Mouse (Mus musculus) MEL-GATA-1-ER (cell line): ENCODE measurements around the gene Mrtfb.

Source experiments
- DNase-seq: peaks from one replicate; pipeline ENCODE4 v3.0.0-alpha.2; 2012; ENCODE audit warnings: low read depth; ENCODE audit errors: extremely low read depth

Mrtfb gene

DNA sequence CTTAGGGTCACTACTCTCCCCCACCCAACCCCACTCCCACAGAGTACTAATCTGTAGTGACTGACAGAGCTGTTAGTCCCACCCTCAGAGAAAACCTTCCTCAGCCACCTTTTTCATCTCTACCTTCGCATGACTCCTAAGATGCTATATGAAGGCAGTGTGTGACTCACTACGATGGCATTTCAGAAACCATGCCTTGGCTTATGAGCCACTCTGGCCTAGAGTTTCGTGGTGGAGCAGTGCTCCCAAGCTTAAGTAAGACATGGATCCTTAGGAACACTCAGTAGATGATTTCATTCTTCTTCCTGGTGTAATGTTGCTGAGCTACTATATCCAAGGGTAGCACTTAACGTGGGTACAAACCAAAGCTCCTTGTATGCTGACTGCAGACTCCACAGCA is 94.4 kb downstream of the Mrtfb start:
- no peak for DNase-seq

DNA sequence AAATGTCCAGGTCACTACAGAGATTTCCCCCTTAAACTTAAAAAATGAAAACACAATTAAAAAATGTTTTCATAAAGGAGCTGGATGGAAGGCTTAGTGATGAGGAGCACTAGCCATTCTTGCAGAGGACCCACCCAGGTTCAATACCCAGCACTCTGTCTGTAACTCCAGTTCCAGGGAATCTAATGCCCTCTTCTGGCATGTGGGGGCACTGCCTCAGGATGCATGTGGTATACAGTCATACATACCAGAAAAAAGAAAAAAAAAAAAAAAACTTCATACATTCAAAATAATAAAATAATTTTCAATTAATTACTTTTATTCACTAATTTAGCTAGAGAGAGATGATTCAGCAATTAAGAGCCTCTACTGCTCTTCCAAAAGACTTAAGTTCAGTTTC is 95.0 kb downstream of the Mrtfb start:
- DNase-seq = no peak

DNA sequence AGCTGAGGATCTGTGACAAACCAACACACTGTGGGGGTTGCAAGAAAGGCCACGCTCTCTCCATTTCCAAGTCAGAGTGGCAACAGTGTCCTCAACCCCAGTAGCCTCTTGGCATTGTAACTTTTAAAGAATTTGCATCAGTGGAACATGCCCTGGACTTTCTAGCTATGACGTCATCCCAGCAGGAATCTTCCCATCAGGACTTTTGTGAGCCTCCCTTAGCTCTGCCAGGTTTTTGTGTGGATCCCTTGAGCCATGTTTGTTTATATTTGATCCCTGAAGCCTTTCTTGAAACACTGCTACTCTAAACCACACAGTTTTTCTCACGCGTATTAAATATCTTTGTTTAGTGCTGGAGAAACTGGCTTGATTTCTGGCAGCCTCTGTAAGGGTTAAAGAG is 97.6 kb downstream of the Mrtfb start:
- no peak for DNase-seq

DNA sequence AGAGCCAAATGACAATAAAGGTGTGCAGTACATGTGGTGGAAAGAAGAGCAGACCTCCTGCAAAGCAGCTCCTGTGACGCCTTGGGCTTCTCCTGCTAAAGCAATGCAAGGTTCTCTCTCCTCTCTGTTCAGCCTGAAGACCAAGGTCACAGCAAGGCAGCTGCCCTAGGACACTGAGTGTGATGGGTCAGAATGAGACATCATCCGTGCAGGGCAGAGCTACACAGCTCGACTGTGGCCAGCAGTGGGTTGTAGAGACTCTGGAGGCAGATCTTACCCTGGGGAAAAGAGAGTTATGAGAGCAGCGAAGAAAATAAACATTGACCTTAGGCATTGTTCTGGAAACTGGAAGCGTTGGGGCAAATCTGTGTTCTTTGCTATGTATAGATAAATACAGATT is 98.2 kb downstream of the Mrtfb start:
- DNase-seq = no peak

DNA sequence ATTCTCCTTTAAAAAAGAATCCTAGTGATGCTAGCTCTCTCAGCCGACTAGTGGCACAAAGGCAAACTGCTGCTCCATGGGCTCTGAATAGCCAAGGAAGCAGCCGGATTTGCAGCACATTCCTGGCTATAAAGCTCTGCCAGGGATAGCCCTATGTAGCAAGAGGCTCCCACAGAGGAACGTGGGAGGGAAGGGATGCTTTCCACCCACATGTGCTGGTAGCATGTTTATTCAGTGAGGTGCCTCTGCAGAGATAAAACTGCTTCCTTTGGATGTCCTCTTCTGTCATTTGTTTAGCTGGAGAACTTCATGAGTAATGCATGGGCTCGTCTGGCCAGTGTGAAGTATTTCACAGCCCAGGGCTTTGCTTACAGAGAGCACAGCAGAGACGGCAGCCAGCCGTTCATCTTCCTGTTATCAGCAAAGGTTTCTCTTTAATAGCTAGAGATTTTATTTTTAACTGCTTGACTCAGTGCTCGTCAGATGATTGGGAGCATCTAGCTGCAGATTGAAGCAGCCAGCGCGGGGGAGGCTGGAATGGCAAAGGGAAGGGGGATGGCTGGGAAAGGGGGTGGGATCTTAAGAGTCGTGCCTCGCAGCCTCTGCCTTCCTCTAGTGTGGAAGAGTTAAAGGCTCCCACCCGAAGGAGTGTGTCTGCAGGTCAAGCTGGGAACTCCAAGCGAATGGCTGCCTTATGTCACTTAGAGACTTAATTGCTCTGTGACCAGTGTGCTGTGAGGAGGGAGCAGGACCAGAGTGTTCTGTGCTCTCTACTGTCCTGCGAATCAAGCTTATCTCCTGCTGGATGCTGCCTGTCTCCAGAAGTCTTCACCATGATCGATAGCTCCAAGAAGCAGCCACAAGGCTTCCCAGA is 101.8 kb downstream of the Mrtfb start:
- DNase-seq = no peak

DNA sequence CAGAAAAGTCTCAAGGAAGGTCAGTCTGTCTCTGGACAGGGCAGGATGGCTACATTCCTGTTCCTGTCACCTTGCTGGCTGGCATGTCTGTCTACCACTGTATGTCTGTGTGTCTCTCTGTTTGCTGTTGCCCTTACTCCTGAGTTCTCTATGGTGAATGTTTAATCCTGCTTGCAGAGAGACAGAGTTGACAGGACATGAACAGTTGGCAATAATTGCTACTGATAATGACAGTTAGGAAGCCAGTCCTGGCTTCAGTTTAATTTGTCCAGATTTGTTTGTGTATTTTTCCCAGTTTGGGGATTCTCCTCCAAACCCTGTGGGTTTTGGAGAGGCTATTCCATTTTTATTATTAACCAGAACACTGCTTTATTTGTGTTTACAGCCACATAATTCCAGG is 102.5 kb downstream of the Mrtfb start:
- no peak for DNase-seq

DNA sequence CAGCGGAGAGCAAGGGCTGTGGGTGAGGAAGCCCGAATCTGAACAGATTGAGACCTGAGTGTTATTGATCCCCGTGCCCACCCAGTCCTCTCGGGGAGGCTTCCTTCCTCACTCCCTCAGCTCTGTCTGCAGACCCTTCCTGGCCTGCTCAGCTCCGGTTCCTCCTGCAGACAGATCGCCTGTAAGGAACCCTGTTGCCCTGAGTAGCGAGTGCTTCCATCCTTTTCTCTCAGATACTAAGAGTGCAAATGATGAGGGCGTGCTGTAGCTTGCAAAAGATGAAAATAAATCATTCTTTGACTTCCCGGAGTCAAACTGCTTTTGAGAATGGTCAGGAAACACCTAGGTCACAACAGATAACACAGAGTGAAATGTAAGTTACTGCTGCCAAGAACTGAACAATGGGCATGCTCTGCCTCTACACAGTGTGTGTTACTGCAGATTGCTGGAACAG is 103.2 kb downstream of the Mrtfb start:
- no peak for DNase-seq

DNA sequence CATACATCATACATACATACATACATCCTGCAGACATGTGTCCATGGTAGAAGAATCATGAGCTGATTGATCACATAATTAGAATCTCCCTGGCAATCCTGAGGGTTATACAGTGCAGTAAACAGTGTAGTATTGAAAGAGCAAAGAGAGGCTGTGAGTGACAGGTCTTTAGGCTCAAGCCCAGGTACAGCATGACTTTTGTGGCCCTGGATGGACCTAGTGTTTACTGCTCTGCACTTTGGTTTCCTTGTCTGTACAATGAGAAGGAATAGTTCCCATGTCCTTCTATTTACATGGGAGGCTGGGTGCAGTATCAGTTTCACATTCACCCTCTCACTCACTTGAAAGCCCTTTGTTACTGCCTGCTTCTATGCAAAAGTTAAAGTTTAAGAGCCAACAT is 103.9 kb downstream of the Mrtfb start:
- no peak for DNase-seq

DNA sequence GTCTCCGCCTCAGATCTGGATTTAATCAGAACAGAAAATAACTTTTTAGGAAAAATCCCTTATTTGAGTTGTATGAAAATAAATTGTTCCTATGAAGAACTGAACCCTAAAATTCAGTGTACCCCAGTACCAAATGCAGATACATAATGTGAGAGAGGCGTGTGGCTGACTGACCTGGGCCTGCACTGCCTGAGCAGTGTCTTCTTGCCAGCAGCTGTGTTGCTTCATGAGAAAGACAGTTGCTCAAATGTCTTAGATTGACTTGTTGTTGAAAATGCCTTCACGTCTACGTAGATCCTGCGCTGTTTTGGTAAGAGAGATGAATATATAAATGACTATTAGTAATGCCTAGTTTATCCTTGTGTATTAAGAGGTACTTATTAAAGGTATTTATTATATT is 104.6 kb downstream of the Mrtfb start:
- no peak for DNase-seq

DNA sequence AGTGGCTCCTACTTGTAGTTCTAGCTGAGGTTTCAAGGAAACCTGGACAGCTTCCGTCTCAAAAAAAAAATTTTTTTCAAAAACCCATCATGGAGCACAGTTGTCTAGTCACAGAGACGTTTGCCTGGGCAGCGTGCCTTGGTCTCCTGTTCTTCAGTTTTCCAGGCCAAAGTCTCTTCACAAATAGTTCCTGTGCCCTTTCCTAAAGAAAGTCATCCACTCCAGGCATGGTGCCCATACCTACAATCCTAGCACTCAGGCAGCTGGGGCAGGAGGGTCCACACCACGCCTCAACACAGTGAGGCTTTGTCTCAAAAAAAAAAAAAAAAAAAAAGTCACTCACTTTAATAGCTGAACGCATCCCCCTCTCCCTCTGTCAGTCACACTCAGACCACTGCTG is 106.9 kb downstream of the Mrtfb start:
- no peak for DNase-seq

DNA sequence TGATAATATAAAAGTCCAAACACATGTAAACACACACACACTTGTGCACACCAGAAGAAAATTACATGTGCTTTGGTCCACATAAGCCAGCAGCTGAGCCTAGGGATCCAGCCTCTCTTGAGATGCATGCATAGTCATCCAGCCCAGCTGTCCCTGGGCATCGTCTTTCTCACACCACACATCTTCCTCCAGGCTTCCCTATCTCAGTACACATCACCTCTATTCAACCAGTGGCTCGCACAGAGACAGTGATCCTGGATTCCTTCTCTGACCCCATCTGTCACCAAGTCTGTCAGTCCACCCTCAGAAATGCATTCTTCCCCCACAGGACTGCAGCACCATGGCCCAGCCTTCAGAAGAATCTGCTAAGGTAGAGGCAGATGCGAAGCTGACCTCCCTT is 107.9 kb downstream of the Mrtfb start:
- no peak for DNase-seq

DNA sequence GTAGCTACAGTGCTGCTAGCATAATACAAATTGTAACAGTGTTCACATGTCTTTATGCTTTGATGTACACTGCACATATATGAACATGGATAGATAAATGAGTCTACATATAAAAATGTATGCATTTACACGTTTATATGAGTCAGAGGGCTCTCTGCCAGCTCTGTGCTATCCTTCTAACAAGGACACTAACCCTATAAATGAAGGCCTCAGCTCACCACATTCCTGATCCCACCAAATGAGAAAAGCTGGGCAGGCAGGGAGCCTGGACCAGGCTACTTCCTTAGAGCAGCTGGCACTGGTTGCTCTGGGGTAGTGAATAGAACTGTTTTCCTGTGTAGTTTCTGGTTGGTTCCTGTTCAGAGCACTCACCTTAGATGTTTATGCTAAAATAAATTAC is 110.0 kb downstream of the Mrtfb start:
- no peak for DNase-seq

DNA sequence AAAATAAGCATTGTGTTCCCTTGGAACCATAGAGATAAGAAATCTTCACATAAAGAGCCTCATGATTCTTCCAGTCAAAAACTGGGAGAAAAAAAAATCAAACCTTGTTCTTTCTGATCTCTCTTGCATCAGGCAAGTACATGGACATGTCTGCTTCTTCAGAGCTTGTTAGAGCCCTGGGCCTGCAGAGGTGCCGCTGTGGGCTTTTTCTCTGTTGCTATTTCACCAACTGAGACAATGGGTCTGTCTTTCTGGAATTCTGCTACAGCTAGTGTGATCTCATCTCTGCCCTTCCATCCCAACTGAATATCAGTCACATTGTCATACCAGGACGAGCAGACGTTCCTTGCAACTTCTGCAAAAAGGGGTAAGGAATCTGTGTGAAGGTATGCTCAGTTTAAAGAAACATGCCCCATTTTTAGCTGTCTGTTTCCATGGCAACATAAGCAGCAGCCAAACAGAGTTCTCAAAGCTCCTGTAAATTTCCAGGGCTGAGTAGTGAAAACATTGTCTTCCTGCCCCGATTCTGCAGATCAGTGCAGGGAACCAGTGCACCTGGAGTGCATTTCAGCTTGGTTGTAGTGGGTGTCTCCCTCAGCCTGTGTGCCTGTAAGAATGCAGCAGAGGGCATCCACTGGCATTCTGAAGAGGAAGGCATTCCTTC is 110.7 kb downstream of the Mrtfb start:
- DNase-seq = no peak

DNA sequence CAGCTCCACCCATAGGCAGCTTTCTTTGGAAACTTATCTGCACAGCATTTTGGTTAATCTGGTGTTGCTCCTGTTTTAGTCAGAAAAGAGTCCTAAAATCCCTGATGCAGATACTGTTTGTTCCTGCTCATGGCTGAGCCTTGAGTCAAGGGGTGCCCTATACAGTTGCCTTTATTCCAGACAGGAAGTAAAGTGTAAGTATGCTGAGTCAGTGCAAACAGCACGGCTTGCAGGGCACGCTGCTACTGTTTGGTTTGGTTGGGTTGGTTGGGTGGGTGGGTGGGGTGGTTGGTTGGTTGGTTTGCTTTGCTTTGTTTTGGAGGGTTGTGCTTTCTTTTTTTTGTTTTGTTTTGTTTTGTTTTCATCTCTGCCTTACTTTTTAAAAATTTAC is 111.2 kb downstream of the Mrtfb start:
- no peak for DNase-seq

DNA sequence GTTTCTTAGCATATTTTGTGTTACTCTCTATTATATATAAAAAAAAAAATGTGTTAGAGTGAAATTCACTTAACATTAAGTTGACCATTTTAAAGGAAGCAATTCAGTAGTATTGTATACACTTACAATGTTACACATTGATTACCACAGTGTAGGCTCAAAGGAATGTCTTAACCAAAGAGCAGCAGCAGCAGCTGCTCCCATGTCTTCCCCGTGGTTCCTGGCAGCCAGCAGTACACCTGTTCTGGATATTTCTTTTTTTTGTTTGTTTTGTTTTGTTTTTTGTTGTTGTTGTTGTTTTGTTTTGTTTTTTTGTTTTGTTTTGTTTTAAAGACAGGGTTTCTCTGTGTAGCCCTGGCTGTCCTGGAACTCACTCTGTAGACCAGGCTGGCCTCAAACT is 112.4 kb downstream of the Mrtfb start:
- no peak for DNase-seq

DNA sequence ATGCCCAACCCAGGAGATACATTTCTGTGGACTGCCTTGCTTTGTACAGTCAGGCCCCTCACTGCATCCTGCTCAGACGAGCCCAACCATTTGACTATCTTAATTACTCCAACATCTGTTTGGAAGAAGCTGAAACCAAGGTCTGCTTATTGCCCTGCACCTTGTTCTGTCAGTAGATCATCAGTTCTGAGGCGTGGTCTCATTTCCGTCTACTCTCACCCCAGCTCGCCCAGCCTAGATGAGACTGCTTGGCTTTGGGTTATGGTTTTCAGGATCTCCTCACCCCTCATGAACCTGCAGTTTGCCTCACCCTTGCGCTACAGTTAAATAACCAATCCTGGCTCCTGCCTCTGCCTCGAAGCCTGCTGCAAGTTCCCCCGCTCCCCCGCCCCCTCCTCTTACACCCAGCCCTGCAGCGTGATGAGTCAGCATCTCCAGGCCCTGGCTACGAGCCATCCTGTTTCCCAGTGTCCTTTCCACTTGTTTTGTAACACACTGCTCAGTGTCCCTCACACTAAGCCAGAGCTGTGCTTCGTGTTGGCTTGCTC is 115.5 kb downstream of the Mrtfb start:
- no peak for DNase-seq

DNA sequence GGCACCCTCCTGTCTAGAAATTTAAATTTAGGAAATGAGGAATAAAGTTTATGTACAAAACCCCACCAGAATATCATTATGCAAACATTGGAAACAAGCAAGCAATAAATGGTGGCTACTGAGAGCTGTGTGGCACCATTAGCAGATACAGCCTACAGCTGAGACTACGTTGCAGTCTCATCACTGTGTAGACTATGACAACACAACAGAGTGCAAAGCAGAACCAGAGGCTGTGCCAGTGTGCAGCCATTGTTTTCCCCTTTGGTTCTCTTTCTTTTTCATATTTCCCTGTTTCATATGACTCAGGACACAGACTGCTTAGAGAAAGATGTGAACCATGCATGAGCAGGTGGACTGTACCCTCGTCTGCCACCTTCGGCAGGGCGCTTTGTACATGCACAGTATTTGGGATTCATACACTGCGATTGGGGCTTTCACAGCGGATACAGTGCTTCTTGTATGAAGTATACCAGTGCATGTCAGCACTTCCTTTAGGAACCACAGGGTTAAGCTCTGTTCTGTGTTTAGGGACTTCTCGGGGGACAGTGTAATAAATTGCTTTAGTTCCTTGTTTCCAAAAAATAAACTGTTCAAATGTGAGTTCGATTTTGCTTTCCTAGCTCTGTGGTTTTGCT is 116.7 kb downstream of the Mrtfb start:
- DNase-seq = no peak

DNA sequence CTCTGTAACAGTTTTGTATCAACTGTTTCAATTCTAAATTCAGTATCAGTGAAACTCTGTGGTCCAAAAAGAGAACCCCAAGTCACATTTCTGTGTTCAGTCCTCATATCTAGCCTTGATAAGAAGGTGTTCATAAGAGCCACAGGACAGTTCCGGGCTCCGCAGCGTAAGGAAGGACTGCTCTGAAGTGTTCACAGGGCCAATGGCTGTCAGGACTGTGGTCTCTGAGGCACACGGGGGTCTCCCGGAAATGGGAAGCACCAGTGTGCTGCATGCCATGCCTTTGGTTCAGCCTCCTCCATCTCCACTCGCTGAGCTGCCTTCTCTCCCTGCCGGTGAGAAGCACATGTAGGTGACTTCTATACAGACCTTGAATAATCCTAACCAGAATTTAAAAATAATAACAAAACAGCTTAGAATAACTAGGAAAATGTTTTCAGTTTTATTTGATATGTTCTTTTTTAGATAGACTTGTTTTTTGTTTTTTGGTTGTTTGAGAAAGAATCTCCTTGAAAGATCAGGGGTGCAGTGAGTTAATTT is 120.7 kb downstream of the Mrtfb start:
- no peak for DNase-seq

DNA sequence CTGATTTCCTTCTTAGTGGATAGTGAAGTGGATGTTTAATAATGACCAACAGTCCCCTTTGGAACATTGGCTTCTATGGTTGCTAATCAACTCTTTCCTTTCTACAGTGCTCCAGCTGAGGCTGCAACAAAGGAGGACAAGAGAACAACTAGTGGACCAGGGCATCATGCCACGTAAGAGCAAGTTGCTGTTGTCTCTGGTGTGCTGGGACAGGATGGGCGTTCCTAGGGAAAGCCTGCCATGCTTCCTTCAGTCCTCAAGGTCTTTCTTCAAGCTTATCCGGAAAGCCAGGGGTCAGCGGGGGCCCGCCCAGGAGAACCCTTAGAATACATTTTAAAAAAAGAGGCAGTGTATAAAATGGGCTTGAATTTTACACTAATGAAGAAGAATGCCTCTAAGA is 121.9 kb downstream of the Mrtfb start:
- no peak for DNase-seq

DNA sequence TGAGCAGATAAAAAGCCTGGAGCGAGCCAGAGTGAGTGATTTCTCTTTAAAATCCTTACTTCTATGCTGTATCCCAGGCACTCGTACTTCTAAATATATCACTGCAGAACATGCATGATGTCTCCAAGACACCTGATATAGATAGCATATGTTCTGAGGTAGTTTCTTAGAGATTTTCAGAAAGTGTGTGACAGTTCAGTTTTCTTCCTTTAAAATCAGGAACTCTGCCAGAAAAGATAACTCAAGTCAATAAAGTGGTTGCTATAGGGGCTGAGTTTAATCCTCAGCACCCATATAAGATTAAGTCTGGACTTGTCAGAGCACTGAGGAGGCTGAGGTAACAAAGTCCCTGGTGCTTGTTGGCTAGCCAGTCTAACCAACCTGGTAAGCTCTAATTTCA is 123.6 kb downstream of the Mrtfb start:
- no peak for DNase-seq

DNA sequence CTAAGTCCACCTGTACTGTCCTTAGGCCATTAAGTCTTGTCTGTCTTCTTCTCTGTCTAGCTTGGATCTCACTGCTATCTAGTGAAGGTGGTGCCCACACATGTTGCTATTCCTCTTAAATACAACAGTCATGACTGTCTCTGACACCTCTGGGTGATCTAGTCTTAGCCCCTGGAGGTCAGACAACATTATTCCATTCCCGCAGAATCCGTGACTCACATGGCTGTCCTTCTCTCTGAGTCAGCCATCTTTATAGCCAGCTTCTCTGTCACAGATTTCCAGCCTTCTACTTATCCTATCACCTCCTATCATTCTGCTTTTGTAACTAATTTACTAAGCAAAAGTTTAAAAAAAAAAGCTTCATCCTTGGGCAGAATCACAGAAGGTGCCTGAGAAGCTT is 125.5 kb downstream of the Mrtfb start:
- no peak for DNase-seq

DNA sequence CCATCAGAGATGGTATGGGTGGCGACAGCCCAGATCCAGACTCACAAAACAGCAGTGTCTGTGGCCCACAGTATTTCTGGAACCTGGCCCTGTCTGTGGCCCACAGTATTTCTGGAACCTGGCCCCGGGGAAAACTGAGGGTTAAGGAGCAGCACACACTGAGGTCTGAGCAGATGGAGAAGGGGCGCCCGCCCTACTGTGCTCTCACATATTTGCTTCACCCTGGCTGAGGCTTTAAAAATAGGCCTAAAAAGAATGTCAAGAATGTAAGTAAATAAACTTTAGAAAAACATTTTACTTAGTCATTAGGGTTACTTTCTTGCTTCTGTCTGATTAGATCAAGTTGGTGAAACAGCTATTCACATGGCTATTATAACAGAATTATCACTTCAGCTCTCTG is 131.0 kb downstream of the Mrtfb start:
- no peak for DNase-seq
